Mouse (Mus musculus) megakaryocyte-erythroid progenitor cell, adult 5 weeks (primary cell): ENCODE measurements around the gene Plekha7. TPM values are rescaled to one million over a fixed set of nuclear protein-coding genes. Genes with fewer than 3 reads are reported as not detected.

Experiments
- polyA plus RNA-seq: library from polyadenylated mRNA; stranded (reverse); fragments of >175 nt; gene quantifications from 2 replicates; pipeline ENCODE4 v1.2.3, GENCODE M21; 2012

The Plekha7 gene
- 1.9 and 2.6 TPM in 2 replicates for polyA plus RNA-seq

GRCm38 (mm10) chr7:116307871-116308631 is at the start of gene Plekha7:
Gene Plekha7 (minus strand): TSS chr7:116308376.

GRCm38 (mm10) chr7:116333713-116334668 is 25.8 kb upstream of the Plekha7 start, which contains the start of gene Rps13:
Gene Rps13 (minus strand): TSS chr7:116334195.

GRCm38 (mm10) chr7:116084366-116084765 is 223.8 kb downstream of the Plekha7 start, which contains the start of gene Gm4353:
Gene Gm4353 (minus strand): TSS chr7:116084635.

Other genes with a start within 250 kb of the Plekha7 start
- gene Gm4353, start 223.7 kb downstream of the Plekha7 start, polyA plus RNA-seq, result 0.19 TPM in 1 of 2 replicates, not detected in the other
- 2,082 and 2,388 TPM in 2 replicates for gene Rps13, start 25.8 kb upstream of the Plekha7 start, polyA plus RNA-seq
- gene Pik3c2a, start 135.1 kb upstream of the Plekha7 start, polyA plus RNA-seq, result 0.31 and 0.51 TPM in 2 replicates
- 9.1 and 11.2 TPM in 2 replicates for gene Nucb2, start 196.0 kb upstream of the Plekha7 start, polyA plus RNA-seq